Mouse (Mus musculus) adrenal gland (tissue): ENCODE measurements around the gene Smcr8.

Experiments
- intact Hi-C: fragments of 180-260 bp; cut with DNase I; formaldehyde crosslinking; loops from one replicate; pipeline ENCODE4 v1.15.1; 2025
- long read RNA-seq, 2 experiments: library from polyadenylated mRNA; unstranded; transcript quantifications; one replicate each; pipeline ENCODE4 v2.0.0; 2020; ENCODE audit warnings: borderline replicate concordance in 1 of 2; ENCODE audit not compliant: insufficient replicate concordance in 1 of 2

Smcr8 gene
- long read RNA-seq, experiment 1, partial matches to known transcripts, result 0 of 2 reads
- long read RNA-seq, experiment 1, other reads (novel, unspliced or antisense), result 1 of 2 reads
- long read RNA-seq, experiment 2, partial matches to known transcripts, result 0 of 5 reads
- long read RNA-seq, experiment 2, other reads (novel, unspliced or antisense), result 5 of 5 reads

GRCm38 (mm10) chr11:60776829-60777740 lies at the start of gene Smcr8, which contains the start of gene Top3a:
Gene Smcr8, plus strand, starts transcription at chr11:60777524.
Gene Top3a, minus strand, starts transcription at chr11:60777365.
- intact Hi-C loops, result loop anchor here (5.0 kb wide), 1 partner anchor 45 kb away; no protein-coding TSS in a partner anchor

GRCm38 (mm10) chr11:60728260-60728761 lies 49.0 kb upstream of the Smcr8 start, which contains the start of gene Mief2:
Gene Mief2, plus strand, starts transcription at chr11:60728398.
- intact Hi-C loops, result no loop called here

DNA sequence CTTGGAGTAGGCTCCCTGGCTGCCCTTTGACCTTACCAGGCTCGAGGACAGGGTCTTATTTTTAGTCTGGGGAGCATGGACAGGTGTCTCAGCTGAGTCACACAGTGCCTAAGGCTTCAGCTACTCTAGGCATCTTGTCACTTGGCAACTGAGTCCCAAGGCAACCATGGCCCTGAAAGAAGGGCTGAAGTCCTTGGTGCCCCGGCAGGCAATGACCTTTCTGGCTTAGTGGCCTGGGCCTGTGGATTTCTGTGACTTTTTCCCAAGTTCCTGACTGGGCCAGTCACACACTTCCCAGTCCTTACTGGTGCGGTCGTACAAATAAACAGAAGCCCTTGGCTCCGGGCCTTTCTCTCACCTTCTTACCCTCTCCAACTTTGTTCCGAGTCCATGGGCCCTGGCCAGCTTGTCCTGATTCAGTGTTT lies 48.1 kb upstream of the Smcr8 start:
- intact Hi-C loops, result no loop called here

GRCm38 (mm10) chr11:60730169-60730568 lies 47.2 kb upstream of the Smcr8 start:
- intact Hi-C loops, result loop anchor here (5.0 kb wide), 1 partner anchor 47 kb away; the partner anchor contains the start of genes Smcr8 and Top3a

GRCm38 (mm10) chr11:60731251-60731650 lies 46.1 kb upstream of the Smcr8 start:
- intact Hi-C loops, result loop anchor here (5.0 kb wide), 1 partner anchor 46 kb away; the partner anchor contains the start of genes Smcr8 and Top3a

GRCm38 (mm10) chr11:60734206-60734605 lies 43.1 kb upstream of the Smcr8 start:
- intact Hi-C loops, result loop anchor here (5.0 kb wide), 1 partner anchor 43 kb away; the partner anchor contains the start of genes Smcr8 and Top3a

GRCm38 (mm10) chr11:60735191-60735590 lies 42.1 kb upstream of the Smcr8 start:
- intact Hi-C loops, result no loop called here

GRCm38 (mm10) chr11:60736491-60736890 lies 40.8 kb upstream of the Smcr8 start:
- intact Hi-C loops, result no loop called here

DNA sequence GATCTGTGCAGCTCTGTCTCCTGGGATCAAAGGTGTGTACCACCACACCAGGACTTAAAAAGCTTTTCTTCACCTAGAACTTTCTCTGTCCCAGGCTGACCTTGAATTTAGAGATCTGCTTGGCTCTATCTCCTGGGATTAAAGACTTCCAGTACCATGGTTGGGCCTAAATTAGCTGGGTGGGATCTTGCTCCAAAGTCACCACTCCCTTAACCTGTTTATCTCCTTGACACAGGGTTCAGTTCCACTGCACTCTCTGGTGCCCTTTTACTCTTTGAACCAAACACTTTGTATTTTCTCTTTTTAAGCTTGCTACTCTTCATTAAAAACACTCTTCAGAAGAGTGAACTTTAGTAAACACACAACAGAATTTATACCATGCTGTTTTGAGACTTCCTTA lies 39.9 kb upstream of the Smcr8 start:
- intact Hi-C loops, result no loop called here

DNA sequence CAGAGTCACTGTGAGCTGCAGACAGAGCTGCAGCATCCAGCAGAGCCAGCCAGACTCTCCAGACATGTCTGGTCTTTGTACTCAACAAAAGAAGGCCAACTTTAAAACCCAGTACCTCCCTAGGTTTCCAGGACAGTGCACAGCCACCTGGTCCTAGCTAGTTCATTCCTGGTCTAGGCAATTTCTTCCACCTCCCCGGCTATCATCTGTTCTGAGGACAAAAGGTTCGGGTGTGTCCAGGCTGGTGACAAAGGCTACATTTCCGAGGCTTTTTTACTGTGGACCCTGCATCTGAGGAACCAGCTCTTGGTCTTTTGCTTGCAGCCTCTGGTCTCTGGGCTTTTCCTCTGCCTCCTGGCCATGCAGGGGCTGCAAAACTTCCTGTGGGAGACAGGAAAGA lies 37.0 kb upstream of the Smcr8 start:
- intact Hi-C loops, result no loop called here

GRCm38 (mm10) chr11:60755570-60755969 lies 21.8 kb upstream of the Smcr8 start:
- intact Hi-C loops, result no loop called here

GRCm38 (mm10) chr11:60761681-60762080 lies 15.6 kb upstream of the Smcr8 start:
- intact Hi-C loops, result no loop called here

GRCm38 (mm10) chr11:60766969-60767368 lies 10.4 kb upstream of the Smcr8 start:
- intact Hi-C loops, result no loop called here

GRCm38 (mm10) chr11:60769322-60769721 lies 8.0 kb upstream of the Smcr8 start:
- intact Hi-C loops, result no loop called here

GRCm38 (mm10) chr11:60770776-60771175 lies 6.5 kb upstream of the Smcr8 start:
- intact Hi-C loops, result loop anchor here (5.0 kb wide), 1 partner anchor 73 kb away; the partner anchor contains the start of gene Llgl1

DNA sequence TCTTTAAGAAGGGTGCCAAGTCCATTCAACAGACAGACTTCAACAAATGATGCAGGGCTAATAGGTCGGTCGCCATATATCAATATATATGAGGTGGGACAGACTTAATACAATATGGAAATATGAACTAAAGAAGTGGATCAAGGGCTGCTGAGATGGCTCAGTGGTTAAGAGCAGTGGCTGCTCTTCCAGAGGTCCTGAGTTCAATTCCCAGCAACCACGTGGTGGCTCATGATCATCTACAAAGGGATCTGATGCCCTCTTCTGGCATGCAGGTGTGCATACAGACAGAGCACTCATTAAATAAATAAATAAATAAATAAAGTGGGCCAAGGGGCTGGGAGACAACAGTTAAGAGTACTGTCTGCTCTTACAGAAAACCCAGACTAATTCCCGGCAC lies 5.2 kb upstream of the Smcr8 start:
- intact Hi-C loops, result loop anchor here (5.0 kb wide), 1 partner anchor 75 kb away; the partner anchor contains the start of gene Llgl1

GRCm38 (mm10) chr11:60774158-60774689 lies 3.1 kb upstream of the Smcr8 start:
- intact Hi-C loops, result loop anchor here (5.0 kb wide), 1 partner anchor 77 kb away; the partner anchor contains the start of gene Llgl1

GRCm38 (mm10) chr11:60774841-60775240 lies 2.5 kb upstream of the Smcr8 start:
- intact Hi-C loops, result loop anchor here (5.0 kb wide), 2 partner anchors 43 to 78 kb away; partner anchors contain the start of gene Llgl1

DNA sequence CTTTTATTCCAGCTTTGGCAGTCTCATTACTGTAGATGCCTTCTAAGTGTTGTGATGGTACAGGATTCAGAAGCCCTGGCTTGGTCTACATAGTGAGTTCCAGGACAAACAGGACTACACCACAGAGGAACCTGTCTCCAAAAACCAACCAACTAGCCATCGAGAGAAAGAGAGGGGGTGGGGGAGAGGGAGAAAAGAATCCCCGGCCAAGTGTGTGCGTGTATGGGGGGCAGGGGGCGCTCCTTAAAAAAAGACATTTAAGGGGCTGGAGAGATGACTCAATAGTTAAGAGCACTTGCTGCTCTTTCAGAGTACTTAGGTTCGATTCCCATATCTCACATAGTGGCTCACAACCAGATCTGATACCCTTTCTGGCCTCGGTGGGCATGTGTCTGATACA lies 1.7 kb upstream of the Smcr8 start:
- intact Hi-C loops, result loop anchor here (5.0 kb wide), 1 partner anchor 43 kb away; no protein-coding TSS in a partner anchor

- intact Hi-C loops, result loop anchor here (5.0 kb wide), 1 partner anchor 44 kb away; no protein-coding TSS in a partner anchor
Measured at GRCm38 (mm10) chr11:60776107-60776828, 1.1 kb upstream of the Smcr8 start.
